Mouse (Mus musculus) MEL (cell line): ENCODE data around the gene Tox3.

ENCODE experiments used
- BHLHE40 ChIP-seq: IDR thresholded peaks from 2 replicates; pipeline ENCODE4 v1.6.1; 2012; ENCODE audit warnings: low read depth, mild to moderate bottlenecking, inconsistent platforms, low read length, improper control_type of control experiment, borderline replicate concordance
- CHD1 ChIP-seq: IDR thresholded peaks from 2 replicates; pipeline ENCODE4 v1.6.1; 2012; ENCODE audit warnings: low read depth, mild to moderate bottlenecking, inconsistent platforms, low read length, improper control_type of control experiment
- CTCF ChIP-seq, 3 experiments: IDR thresholded peaks in 2 of 3; conservative IDR thresholded peaks in 1 of 3; 2 replicates each; pipeline ENCODE4 v1.5.1; 2011 to 2012; ENCODE audit warnings: low read length in 3 of 3, low read depth in 2 of 3, mild to moderate bottlenecking in 2 of 3, improper control_type of control experiment in 1 of 3, inconsistent platforms in 1 of 3, mixed read lengths in 1 of 3, moderate library complexity in 1 of 3; ENCODE audit not compliant: control insufficient read depth in 1 of 3, insufficient read depth in 1 of 3, poor library complexity in 1 of 3, severe bottlenecking in 1 of 3
- GATA1 ChIP-seq: IDR thresholded peaks from 2 replicates; pipeline ENCODE4 v1.6.1; 2011; ENCODE audit warnings: low read depth, low read length, improper control_type of control experiment
- NRF1 ChIP-seq: IDR thresholded peaks from 2 replicates; pipeline ENCODE4 v1.6.1; 2014; ENCODE audit warnings: low read depth, mild to moderate bottlenecking, inconsistent platforms, low read length, improper control_type of control experiment, moderate library complexity; ENCODE audit not compliant: poor library complexity, insufficient read depth, severe bottlenecking
- POLR2AphosphoS2 ChIP-seq: IDR thresholded peaks from 2 replicates; pipeline ENCODE4 v1.6.1; 2011; ENCODE audit warnings: low read length, improper control_type of control experiment
- SMC3 ChIP-seq: IDR thresholded peaks from 2 replicates; pipeline ENCODE4 v1.6.1; 2011; ENCODE audit warnings: low read depth, low read length, improper control_type of control experiment
- USF1 ChIP-seq: IDR thresholded peaks from 2 replicates; pipeline ENCODE4 v1.6.1; 2014; ENCODE audit warnings: low read depth, mild to moderate bottlenecking, inconsistent platforms, low read length, improper control_type of control experiment, moderate library complexity
- ZC3H11A ChIP-seq: IDR thresholded peaks from 2 replicates; pipeline ENCODE4 v1.6.1; 2012; ENCODE audit warnings: low read depth, mild to moderate bottlenecking, inconsistent platforms, low read length, improper control_type of control experiment

- TF ChIP-seq POLR2AphosphoS2: no peak
- TF ChIP-seq SMC3: no peak
- TF ChIP-seq GATA1: no peak
- TF ChIP-seq NRF1: no peak
- no peak for TF ChIP-seq USF1
- TF ChIP-seq BHLHE40: no peak
- no peak for TF ChIP-seq CHD1
- no peak for TF ChIP-seq ZC3H11A
- TF ChIP-seq CTCF (IDR thresholded peaks at IDR 0.05 in 2 of 3, conservative IDR thresholded peaks at IDR 0.05 in 1 of 3; ENCODE audit: control insufficient read depth in 1 of 3, insufficient read depth in 1 of 3, low read depth in 2 of 3, low read length in 3 of 3, poor library complexity in 1 of 3, severe bottlenecking in 1 of 3): no peak
These were observed 5.4 kb upstream of the Tox3 start for GRCm38 (mm10) chr8:90353499-90353898.
